ENCODE assay signal across 8 mouse cellular contexts in the genomic region with DNA sequence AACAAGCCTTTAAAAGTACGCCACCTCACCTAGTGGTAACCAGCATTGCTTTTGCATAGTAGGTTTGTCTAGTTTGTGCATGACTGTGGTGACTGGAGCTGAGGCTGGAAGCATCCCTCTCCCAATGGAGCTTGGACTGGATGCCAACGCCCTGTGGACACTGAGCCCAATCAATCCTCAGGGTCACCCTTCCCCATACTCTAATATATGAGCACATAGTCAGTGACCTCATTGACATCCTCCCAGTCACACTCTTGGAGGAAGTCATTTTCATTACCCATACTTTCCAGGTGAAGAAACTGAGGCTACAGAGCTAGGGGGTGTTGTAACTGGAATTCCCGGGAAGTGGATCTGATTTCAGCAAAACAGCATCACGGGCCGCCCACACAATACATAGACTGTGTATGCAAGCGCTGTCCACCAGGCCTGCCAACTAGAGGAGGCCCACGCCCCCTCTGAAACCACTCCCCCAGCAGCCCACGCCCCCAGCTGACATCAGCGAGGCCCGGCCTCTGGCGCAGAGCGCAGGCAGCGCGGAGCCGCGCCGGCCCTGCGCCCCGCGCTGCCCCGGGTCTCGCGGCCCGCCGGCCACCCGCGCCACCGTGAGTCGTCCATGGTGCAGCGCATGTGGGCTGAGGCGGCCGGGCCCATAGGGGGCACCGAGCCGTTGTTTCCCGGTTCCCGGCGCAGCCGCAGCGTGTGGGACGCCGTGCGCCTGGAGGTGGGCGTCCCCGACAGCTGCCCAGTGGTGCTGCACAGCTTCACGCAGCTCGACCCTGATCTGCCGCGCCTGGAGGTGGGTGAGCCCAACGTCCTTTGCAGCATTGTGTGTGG. TPM values are rescaled to one million over a fixed set of nuclear protein-coding genes. Genes with fewer than 3 reads are reported as not detected.
A peak's percentile ranks its signal among the peaks of the same experiment; 100 is the strongest.
DNase-seq lines count a peak whose midpoint lies in the region; ATAC-seq lines count a peak whose summit lies in the region.

No protein-coding gene starts in this region.

- WGBS in hindbrain, embryonic 11.5 days, result 4% methylated on average over 33 of the region's 49 CpGs

- peak overlapping the region; percentile 89 for H3K27ac ChIP-seq in hindbrain, embryonic 11.5 days (ENCODE audit: low read depth, low read length)

- peak overlapping the region; percentile 54 for H3K9ac ChIP-seq in hindbrain, embryonic 11.5 days (ENCODE audit: low read depth, low read length)

- peak; percentile 93 for DNase-seq in Muller cell, postnatal 12 days (ENCODE audit: inconsistent ontology term)
- DNase-seq in cerebellum, adult 9-10 months, result peak; percentile 92
- peak; percentile 82 to 89 for DNase-seq in frontal cortex, adult 2 months (ENCODE audit: extremely low spot score in 1 of 2, low spot score in 1 of 2)
- DNase-seq in hindbrain, embryonic 11.5 days (ENCODE audit: low spot score), result peak; percentile 86
- DNase-seq in layer of hippocampus, postnatal 14 days (ENCODE audit: low spot score in 2 of 2), result peak; percentile 81 to 88
- DNase-seq in lung, postnatal 14 days, result peak; percentile 91
- DNase-seq in retina, postnatal 1 day, result peak; percentile 95
- peak; percentile 87 to 89 for DNase-seq in urinary bladder, adult 18-20 months (ENCODE audit: low spot score in 2 of 2)

- no peaks in the 10 kb centered on the region for H3K27me3 ChIP-seq in hindbrain, embryonic 11.5 days (ENCODE audit: control insufficient read depth, insufficient read depth, low read length)

- peak; percentile 88 for ATAC-seq in hindbrain, embryonic 11.5 days (ENCODE audit: low FRiP score)

- H3K4me2 ChIP-seq in hindbrain, embryonic 11.5 days (replicated peaks; ENCODE audit: low read depth, low read length), result peak overlapping the region; percentile 78

- H3K9me3 ChIP-seq in hindbrain, embryonic 11.5 days (ENCODE audit: control insufficient read depth, low read length), result no peaks in the 10 kb centered on the region

- no peaks in the 10 kb centered on the region for H3K36me3 ChIP-seq in hindbrain, embryonic 11.5 days (ENCODE audit: control insufficient read depth, insufficient read depth, low read length)

- peak overlapping the region; percentile 45 for H3K4me3 ChIP-seq in hindbrain, embryonic 11.5 days (ENCODE audit: low read depth, low read length)

- H3K4me1 ChIP-seq in hindbrain, embryonic 11.5 days (replicated peaks; ENCODE audit: control insufficient read depth, insufficient read depth, low read length), result peaks cover 35% of the 10 kb centered on the region

RNA-seq across cellular contexts. Expression of a gene that starts 20.2 kb away (rescaled TPM):
- 90.9 and 92.7 TPM in 2 replicates for polyA plus RNA-seq in frontal cortex, adult 2 months (2012; rRNA removed)
- 55.9 and 63.0 TPM in 2 replicates for polyA plus RNA-seq in hindbrain, embryonic 11.5 days (2014; fragmentation: Nextera tagmentation; extraction: Ambion mirVana)
- 100 to 1,000 TPM; 150 to 155 TPM for total RNA-seq in layer of hippocampus, postnatal 14 days (2021)

RNA-seq across cellular contexts. Expression of a gene that starts 27.3 kb away (rescaled TPM):
- polyA plus RNA-seq in frontal cortex, adult 2 months (2012; rRNA removed), result 0.54 TPM in 1 of 2 replicates, not detected in the other
- polyA plus RNA-seq in hindbrain, embryonic 11.5 days (2014; fragmentation: Nextera tagmentation; extraction: Ambion mirVana), result 0.73 TPM in 1 of 2 replicates, not detected in the other
- total RNA-seq in layer of hippocampus, postnatal 14 days (2021), result not detected

RNA-seq across cellular contexts. Expression of a gene that starts 30.0 kb away (rescaled TPM):
- polyA plus RNA-seq in frontal cortex, adult 2 months (2012; rRNA removed), result 0.10 TPM in 1 of 2 replicates, not detected in the other
- polyA plus RNA-seq in hindbrain, embryonic 11.5 days (2014; fragmentation: Nextera tagmentation; extraction: Ambion mirVana), result not detected in 2 replicates
- not detected for total RNA-seq in layer of hippocampus, postnatal 14 days (2021)

RNA-seq across cellular contexts. Expression of a gene that starts 36.5 kb away (rescaled TPM):
- polyA plus RNA-seq in frontal cortex, adult 2 months (2012; rRNA removed), result 1.3 and 1.4 TPM in 2 replicates
- polyA plus RNA-seq in hindbrain, embryonic 11.5 days (2014; fragmentation: Nextera tagmentation; extraction: Ambion mirVana), result 0.38 and 1.1 TPM in 2 replicates
- 1 to 10 TPM; 1.4 to 2.1 TPM for total RNA-seq in layer of hippocampus, postnatal 14 days (2021)

RNA-seq across cellular contexts. Expression of a gene that starts 50.4 kb away (rescaled TPM):
- 21.8 and 23.8 TPM in 2 replicates for polyA plus RNA-seq in frontal cortex, adult 2 months (2012; rRNA removed)
- polyA plus RNA-seq in hindbrain, embryonic 11.5 days (2014; fragmentation: Nextera tagmentation; extraction: Ambion mirVana), result 38.1 and 38.2 TPM in 2 replicates
- total RNA-seq in layer of hippocampus, postnatal 14 days (2021), result 10 to 100 TPM; 17.0 to 18.1 TPM

Comparison
In these comparisons a context has a peak if more than half of its experiments do, and no peak if none do; other contexts are left out.
1. Peak in every context shown above with its lines: DNase-seq, ATAC-seq, H3K4me3 ChIP-seq and H3K27ac ChIP-seq.